ENCODE assay signal across 10 mouse cellular contexts in genomic region chr11:120242726-120243530, GRCm38 (mm10). TPM values are rescaled to one million over a fixed set of nuclear protein-coding genes. Genes with fewer than 3 reads are reported as not detected.
DNase-seq lines count a peak whose midpoint lies in the region; ATAC-seq and TF ChIP-seq lines count a peak whose summit lies in the region.
"Had no signal": no experiment of that assay in that cellular context is flagged by ENCODE, and none has a peak within 500 bp of the region (broad histone marks: within the 10 kb centered on the region; RNA-seq: fewer than 3 reads in every experiment).

No protein-coding gene starts in this region.

- H3K4me3 ChIP-seq in kidney, adult 2 months (ENCODE audit: insufficient read depth, low read depth, low read length) = no peak overlapping the region
- H3K4me3 ChIP-seq in embryonic facial prominence, embryonic 10.5 days = peak overlapping the region; percentile 85
- H3K4me3 ChIP-seq in hindbrain, embryonic 10.5 days = peak overlapping the region; percentile 33
- peak overlapping the region; percentile 7; the same call in 1 of the 2 replicates for H3K4me3 ChIP-seq in midbrain, embryonic 14.5 days (replicated peaks; ENCODE audit: low read depth, low read length)

- 76% methylated on average over 22 of the region's 22 CpGs for WGBS in kidney, adult 2 months
- WGBS in embryonic facial prominence, embryonic 10.5 days = 51% methylated on average over 22 of the region's 22 CpGs
- 52% methylated on average over 22 of the region's 22 CpGs for WGBS in hindbrain, embryonic 10.5 days
- 20% methylated on average over 22 of the region's 22 CpGs for WGBS in midbrain, embryonic 14.5 days

- H3K27ac ChIP-seq in kidney, adult 2 months (ENCODE audit: insufficient read depth, low read depth, low read length) = no peak overlapping the region
- peak overlapping the region; percentile 100 for H3K27ac ChIP-seq in embryonic facial prominence, embryonic 10.5 days (replicated peaks)
- H3K27ac ChIP-seq in hindbrain, embryonic 10.5 days = peak overlapping the region; percentile 100
- H3K27ac ChIP-seq in midbrain, embryonic 14.5 days (replicated peaks; ENCODE audit: low read depth, low read length) = peak overlapping the region; percentile 68

- intact Hi-C loops in left cerebral cortex, postnatal 4 days (cut with DNase I) = no loop called here
- intact Hi-C loops in left cerebral cortex, postnatal 10 days (cut with DNase I) = loop anchor here (2.0 kb wide), 1 partner anchor 20 kb away; no protein-coding TSS in a partner anchor

- H3K4me1 ChIP-seq in kidney, adult 2 months (ENCODE audit: control insufficient read depth, insufficient read depth, low read length) = peaks cover 28% of the 10 kb centered on the region
- peaks cover 98% of the 10 kb centered on the region for H3K4me1 ChIP-seq in embryonic facial prominence, embryonic 10.5 days
- H3K4me1 ChIP-seq in hindbrain, embryonic 10.5 days (replicated peaks) = peaks cover 96% of the 10 kb centered on the region
- peaks cover 67% of the 10 kb centered on the region for H3K4me1 ChIP-seq in midbrain, embryonic 14.5 days (ENCODE audit: control insufficient read depth, insufficient read depth, low read length)

- TF ChIP-seq CTCF in kidney, adult 2 months (conservative IDR thresholded peaks at IDR 0.05; ENCODE audit: insufficient read depth, insufficient read length, low read depth, low read length) = no peak

- no peaks in the 10 kb centered on the region for H3K9me3 ChIP-seq in embryonic facial prominence, embryonic 10.5 days
- H3K9me3 ChIP-seq in hindbrain, embryonic 10.5 days = no peaks in the 10 kb centered on the region
- no peaks in the 10 kb centered on the region for H3K9me3 ChIP-seq in midbrain, embryonic 14.5 days (ENCODE audit: control insufficient read depth, low read length)

- no peak for ATAC-seq in midbrain, embryonic 14.5 days (ENCODE audit: low FRiP score, low TSS enrichment)

- H3K36me3 ChIP-seq in kidney, adult 2 months (ENCODE audit: control insufficient read depth, insufficient read depth, low read length) = no peaks in the 10 kb centered on the region
- peaks cover 34% of the 10 kb centered on the region for H3K36me3 ChIP-seq in embryonic facial prominence, embryonic 10.5 days (replicated peaks)
- H3K36me3 ChIP-seq in hindbrain, embryonic 10.5 days = peaks cover 42% of the 10 kb centered on the region
- peaks cover 6% of the 10 kb centered on the region for H3K36me3 ChIP-seq in midbrain, embryonic 14.5 days (ENCODE audit: control insufficient read depth, insufficient read depth, low read length)
- H3K36me3 ChIP-seq: G1E had no signal

- peak; percentile 56 for DNase-seq in kidney, adult 2 months
- no peak for DNase-seq in kidney, adult 18-20 months
- no peak for DNase-seq in embryonic facial prominence, embryonic 10.5 days (ENCODE audit: low spot score)
- DNase-seq in hindbrain, embryonic 10.5 days (ENCODE audit: low spot score) = no peak
- peak; percentile 52 for DNase-seq in midbrain, embryonic 14.5 days
- no peak for DNase-seq in left cerebral cortex, postnatal 4 days
- DNase-seq in layer of hippocampus, adult 9-10 months (ENCODE audit: low spot score) = no peak
- DNase-seq in left cerebral cortex, postnatal 10 days (ENCODE audit: extremely low spot score in 1 of 2, low spot score in 2 of 2) = no peak
- DNase-seq: cerebellum, adult 11 months had no signal

- H3K9ac ChIP-seq in midbrain, embryonic 14.5 days (replicated peaks; ENCODE audit: low read length) = peak overlapping the region; percentile 100

- H3K27me3 ChIP-seq in kidney, adult 2 months (replicated peaks; ENCODE audit: control insufficient read depth, insufficient read depth, low read length) = no peaks in the 10 kb centered on the region
- no peaks in the 10 kb centered on the region for H3K27me3 ChIP-seq in embryonic facial prominence, embryonic 10.5 days (replicated peaks; ENCODE audit: low read depth, poor library complexity, severe bottlenecking)
- H3K27me3 ChIP-seq in hindbrain, embryonic 10.5 days (ENCODE audit: insufficient read depth, poor library complexity, severe bottlenecking) = no peaks in the 10 kb centered on the region
- no peaks in the 10 kb centered on the region for H3K27me3 ChIP-seq in midbrain, embryonic 14.5 days (ENCODE audit: control insufficient read depth, insufficient read depth, low read length)

- no peak for TF ChIP-seq POLR2A in kidney, adult 2 months (IDR thresholded peaks at IDR 0.05; ENCODE audit: low read depth, low read length)

- H3K4me2 ChIP-seq in midbrain, embryonic 14.5 days (ENCODE audit: low read length) = peak overlapping the region; percentile 100

RNA-seq across cellular contexts. Expression of gene Bahcc1, which starts 10.2 kb away (rescaled TPM):
- 8.0 and 9.2 TPM in 2 replicates for polyA plus RNA-seq in kidney, adult 2 months (2012; rRNA removed)
- 18.0 and 18.4 TPM in 2 replicates for polyA plus RNA-seq in embryonic facial prominence, embryonic 10.5 days (2016; fragmentation: Nextera tagmentation; extraction: Ambion mirVana)
- 17.0 and 18.8 TPM in 2 replicates for polyA plus RNA-seq in hindbrain, embryonic 10.5 days (2016; fragmentation: Nextera tagmentation; extraction: Ambion mirVana)
- 20.0 and 25.9 TPM in 2 replicates for polyA plus RNA-seq in midbrain, embryonic 14.5 days (2014; fragmentation: Nextera tagmentation; extraction: Ambion mirVana)
- total RNA-seq in left cerebral cortex, postnatal 4 days (2021) = 10 to 100 TPM; 36.5 to 39.5 TPM
- total RNA-seq in left cerebral cortex, postnatal 10 days (2021) = 10 to 100 TPM; 19.7 to 20.6 TPM

Comparison
In these comparisons a context has a peak if more than half of its experiments do, and no peak if none do; other contexts are left out.
1. DNase-seq: peak in kidney, adult 2 months (single experiment) and midbrain, embryonic 14.5 days (single experiment); none in kidney, adult 18-20 months (single experiment), embryonic facial prominence, embryonic 10.5 days (single experiment), hindbrain, embryonic 10.5 days (single experiment), left cerebral cortex, postnatal 4 days (single experiment), layer of hippocampus, adult 9-10 months (single experiment) and left cerebral cortex, postnatal 10 days (0 of 2).